Mouse (Mus musculus): ENCODE data around the gene Rara.

DNA sequence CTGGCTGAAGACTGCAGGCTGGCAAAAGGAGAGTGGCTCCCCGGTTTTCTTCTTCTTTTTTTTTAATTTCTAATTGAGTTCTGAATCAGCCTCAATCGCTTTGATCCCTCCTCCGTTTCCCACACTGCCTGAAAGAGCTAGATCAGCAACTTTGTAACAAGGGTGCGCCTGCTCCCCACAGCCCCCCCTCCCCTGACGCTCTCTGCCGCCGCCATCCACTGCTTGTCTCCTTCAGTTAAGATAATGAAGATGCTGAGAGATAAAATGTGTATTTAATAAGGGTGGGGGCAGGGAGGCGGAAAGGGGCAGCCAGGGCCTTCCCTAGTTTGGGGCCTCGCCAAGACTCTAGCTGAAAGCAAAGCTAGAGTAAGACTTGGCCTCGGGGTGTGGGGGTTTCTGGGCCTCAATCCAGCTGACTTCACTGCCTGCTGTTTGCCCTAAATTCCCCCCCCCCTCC is 2.3 kb upstream of the Rara start:
- TF ChIP-seq CTCF (IDR thresholded peaks at IDR 0.05; ENCODE audit: low read depth) (no peak), EP300 (optimal IDR thresholded peaks at IDR 0.05) (no peak)

All from stomach, postnatal 0 days (tissue).